Mouse (Mus musculus) layer of hippocampus, adult 2 months (tissue): ENCODE data around the gene Fbln1. TPM values are rescaled to one million over a fixed set of nuclear protein-coding genes. Genes with fewer than 3 reads are reported as not detected.

Experiments used
- DNase-seq, 2 experiments: peaks; one replicate each; pipeline ENCODE4 v3.0.0; 2022; ENCODE audit warnings: low spot score in 2 of 2
- H3K27ac ChIP-seq: fragments of 200-600 bp; 2 replicates; pipeline ENCODE4 v1.8.1; 2022
- H3K4me3 ChIP-seq: fragments of 200-600 bp; 2 replicates; pipeline ENCODE4 v1.8.1; 2022; ENCODE audit warnings: mild to moderate bottlenecking
- CTCF ChIP-seq: fragments of 200-600 bp; conservative IDR thresholded peaks from 2 replicates; pipeline ENCODE4 v1.8.1; 2022; ENCODE audit warnings: antibody characterized with exemption, mild to moderate bottlenecking, moderate library complexity
- total RNA-seq, 2 experiments: library from RNA; stranded (reverse); gene quantifications; 2 replicates each; pipeline ENCODE4 v1.2.3; 2021

Fbln1 gene
- total RNA-seq, 2 experiments from 2014 or later = 13.4 to 13.8 TPM

DNA sequence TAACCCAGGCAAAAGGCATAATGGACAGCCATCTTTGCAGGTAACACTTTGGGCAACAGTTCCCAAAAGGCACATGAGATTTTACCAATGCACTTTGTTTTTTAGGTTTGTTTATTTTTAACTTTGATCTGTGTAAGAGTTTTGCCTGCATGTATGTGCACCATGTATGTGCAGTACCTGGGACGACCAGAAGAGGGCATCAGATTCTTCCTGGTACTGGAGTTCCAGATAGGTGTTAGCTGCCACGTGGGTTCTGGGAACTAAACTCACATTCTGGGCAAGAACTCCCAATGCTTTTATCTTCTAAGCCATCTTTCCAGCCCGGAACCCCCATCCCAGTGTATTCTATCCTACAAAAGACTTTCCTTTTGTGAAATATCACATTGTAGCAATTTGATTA is 3.6 kb downstream of the Fbln1 start:
- DNase-seq = no peak
- peak; percentile 68 for TF ChIP-seq CTCF
- Histone ChIP-seq H3K4me3 (no peak overlapping the region), H3K27ac (no peak overlapping the region)

DNA sequence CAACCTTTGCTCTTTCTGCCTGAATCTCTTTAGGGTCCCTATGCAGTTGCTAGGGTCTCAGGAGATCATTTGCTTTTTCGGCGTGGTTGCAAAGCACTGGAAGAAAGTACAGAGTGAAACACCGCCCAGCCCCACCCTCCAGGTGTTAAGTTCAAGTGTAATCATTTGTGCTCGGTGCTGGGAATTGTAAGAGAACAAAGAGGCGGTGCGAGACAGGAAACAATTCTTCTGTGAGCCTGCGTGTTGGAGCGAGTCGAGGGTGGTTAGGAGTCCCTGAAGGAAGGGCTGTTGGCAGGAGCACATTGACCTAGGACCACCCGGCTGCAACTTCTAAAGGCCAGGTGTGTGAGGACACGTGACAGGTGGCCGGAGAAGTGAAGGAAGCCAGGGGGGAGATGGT is 4.9 kb downstream of the Fbln1 start:
- no peak overlapping the region for H3K4me3 ChIP-seq
- TF ChIP-seq CTCF = no peak
- H3K27ac ChIP-seq = no peak overlapping the region
- DNase-seq = no peak

DNA sequence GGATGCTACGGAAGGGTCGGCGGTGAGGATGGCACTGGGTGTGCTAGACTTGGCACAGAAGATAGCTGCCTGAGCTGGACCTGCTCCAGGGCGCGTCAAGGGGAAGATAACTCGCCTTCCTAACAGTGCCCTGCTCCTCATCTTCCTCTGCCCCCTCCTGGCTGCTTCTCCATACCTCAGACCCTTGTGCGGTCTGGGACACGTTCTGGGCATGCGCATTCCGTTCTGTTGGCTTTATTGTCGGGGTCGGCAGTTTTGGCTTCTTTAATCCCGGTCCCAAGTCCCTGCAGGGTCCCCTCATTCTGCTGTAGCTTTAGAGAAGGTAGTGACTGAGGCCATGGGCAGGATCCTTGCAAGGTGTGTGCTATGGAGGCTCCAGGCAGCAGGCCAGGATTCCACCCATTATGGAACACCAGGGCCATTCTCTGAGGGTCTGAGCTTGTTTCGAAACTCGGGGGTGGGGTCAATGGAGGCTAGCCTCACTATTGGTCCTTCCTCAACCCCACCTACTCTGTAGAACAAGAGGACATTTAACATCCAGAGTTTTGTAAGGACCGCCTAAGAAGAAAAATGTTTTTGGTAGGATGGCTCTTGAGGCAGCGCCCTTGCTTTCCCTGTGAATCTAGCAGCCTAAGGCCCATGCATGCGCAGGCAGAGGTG is 5.5 kb downstream of the Fbln1 start:
- Histone ChIP-seq H3K27ac (no peak overlapping the region), H3K4me3 (no peak overlapping the region)
- DNase-seq = no peak
- no peak for TF ChIP-seq CTCF

DNA sequence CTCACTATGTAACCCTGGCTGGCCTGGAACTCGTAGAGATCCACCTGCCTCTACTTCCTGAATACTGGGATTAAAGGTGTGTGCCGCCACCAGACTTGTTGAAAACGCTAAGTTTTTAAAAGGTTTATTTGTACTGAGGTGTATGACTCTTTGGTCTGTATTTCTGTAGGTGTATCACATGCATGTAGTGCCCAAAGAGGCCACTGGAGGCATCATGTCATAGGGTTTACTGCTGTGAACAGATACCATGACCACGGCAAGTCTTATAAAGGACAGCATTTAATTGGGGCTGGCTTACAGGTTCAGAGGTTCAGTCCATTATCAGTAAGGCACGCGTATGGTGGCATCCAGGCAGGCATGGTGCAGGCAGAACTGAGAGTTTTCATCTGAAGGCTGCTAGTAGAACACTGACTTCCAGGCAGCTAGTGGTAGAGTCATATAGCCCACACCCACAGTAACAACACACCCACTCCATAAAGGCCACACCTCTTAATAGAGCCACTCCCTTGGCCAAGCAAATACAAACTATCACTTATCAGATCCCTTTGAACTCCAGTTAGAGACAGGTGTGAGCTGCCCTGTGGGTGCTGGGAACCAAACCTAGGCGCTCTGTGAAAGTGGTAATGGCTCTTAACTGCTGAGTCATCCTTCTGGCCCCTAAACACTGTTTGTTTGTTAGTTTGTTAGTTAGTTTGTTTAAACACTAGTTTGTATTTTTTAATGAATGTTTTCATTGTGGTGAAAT is 10.5 kb downstream of the Fbln1 start:
- H3K4me3 ChIP-seq = no peak overlapping the region
- peak; percentile 56 for TF ChIP-seq CTCF
- H3K27ac ChIP-seq = no peak overlapping the region
- DNase-seq = no peak

DNA sequence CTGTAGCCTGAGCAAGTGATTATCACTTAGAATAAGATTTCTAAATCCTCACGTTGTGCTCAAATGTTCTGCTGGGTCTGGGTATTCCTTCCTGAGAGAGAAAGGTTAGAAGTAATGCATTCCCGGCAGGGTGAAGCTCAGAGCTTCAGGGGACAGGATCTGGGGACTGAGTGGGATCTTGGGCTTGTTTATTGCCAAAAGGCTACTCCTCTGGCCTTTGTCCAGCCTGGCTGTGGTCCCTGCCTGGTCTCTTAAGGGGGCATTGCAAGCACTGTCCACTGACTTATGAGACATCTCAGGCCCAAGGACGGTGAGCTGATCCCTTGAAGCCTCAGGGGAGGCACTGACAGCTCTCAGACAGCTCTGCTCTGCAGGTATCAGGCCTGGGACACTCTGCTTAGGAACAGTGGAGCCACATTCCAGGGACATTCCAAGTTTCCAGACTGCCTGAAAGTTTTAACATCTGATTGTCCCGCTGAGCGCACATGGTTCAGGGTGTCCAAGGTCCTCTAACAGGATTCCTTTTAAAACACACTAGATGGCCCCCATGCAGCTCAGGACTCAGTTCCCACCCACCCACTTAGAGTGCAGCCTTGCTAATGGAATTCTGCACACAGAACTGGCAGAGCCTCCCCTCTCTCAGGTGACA is 13.0 kb downstream of the Fbln1 start:
- no peak overlapping the region for H3K4me3 ChIP-seq
- no peak for TF ChIP-seq CTCF
- no peak overlapping the region for H3K27ac ChIP-seq
- no peak for DNase-seq

DNA sequence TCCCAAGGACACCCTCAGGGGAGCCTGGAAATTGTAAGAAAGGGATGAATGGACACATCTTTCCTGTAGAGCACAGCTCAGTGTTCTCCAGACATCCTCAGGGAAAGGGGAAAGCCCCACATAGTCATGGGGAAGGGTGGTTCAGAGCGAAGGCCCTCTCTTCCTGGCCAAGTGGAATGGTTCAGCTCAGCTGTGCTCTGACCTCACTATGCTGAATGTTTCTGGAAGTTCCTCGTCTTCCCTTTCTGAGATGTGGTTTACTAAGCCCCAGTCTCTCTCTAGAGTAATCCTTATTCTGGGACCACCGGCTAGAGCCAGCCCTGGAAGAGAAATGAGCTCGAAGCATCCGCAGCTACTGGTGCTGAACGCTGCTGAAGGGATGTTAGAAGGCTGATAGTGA is 14.6 kb downstream of the Fbln1 start:
- no peak overlapping the region for H3K4me3 ChIP-seq
- TF ChIP-seq CTCF = no peak
- no peak for DNase-seq

DNA sequence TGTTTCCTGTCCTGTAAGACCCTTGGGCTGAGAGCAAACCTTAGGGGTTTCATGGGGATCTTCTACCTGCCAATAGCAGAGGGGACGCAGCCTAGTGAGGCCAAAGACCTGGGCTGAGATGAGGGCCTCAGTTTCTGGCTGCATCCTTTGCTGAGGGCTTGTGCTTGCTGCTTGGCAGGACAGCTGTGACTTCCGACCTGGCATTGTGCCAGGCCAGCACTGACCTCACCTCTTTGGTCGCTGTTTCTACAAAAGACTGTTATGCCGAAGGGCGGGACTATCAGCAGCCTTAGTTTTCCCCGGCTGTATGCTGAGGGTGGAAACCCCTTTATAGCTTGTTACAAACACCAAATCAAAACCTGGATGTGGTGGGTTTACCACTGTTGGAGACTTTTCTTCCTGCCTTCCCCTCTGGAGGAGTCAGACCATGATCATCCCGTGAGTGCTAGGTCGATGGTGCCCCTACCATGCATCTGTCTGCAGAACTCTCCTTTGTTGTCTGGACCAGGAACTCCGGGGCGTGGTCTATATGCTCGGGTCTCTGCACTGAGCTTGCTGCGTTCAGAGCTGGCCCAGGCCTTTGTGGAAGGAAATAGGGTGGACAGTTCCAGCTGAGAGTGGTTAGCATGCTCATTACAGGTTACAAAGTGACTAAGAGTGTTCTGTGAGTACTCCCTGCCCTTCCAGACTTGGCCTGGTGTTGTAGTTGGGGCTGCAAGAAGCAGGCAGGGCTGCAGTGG is 15.5 kb downstream of the Fbln1 start:
- no peak for DNase-seq
- H3K4me3 ChIP-seq = no peak overlapping the region

More for the DNA sequence above, 14.6 kb downstream of the Fbln1 start:
- H3K27ac ChIP-seq = no peak overlapping the region

DNA sequence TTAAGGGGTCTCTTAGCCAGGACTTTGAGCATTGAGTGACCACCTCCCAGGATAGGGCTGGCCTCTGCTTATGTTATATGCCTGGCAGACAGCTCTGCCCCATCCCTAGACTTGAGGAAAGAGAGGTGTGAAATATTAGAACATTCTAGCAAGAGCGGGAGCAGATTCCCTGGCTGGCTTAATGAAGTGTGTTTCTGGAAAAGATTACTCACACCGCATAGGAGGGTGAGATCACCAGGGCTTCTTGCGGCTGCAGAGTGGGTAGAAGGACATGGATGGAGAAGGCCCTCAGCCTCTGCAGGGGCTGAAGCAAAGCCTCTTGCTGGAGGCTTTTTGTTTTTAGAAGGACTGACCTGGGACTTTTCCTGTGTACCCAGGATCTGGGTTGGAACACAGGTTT is 19.9 kb downstream of the Fbln1 start:
- DNase-seq = no peak
- TF ChIP-seq CTCF = no peak
- H3K4me3 ChIP-seq = no peak overlapping the region
- no peak overlapping the region for H3K27ac ChIP-seq

More for the DNA sequence above, 15.5 kb downstream of the Fbln1 start:
- H3K27ac ChIP-seq = no peak overlapping the region
- no peak for TF ChIP-seq CTCF

DNA sequence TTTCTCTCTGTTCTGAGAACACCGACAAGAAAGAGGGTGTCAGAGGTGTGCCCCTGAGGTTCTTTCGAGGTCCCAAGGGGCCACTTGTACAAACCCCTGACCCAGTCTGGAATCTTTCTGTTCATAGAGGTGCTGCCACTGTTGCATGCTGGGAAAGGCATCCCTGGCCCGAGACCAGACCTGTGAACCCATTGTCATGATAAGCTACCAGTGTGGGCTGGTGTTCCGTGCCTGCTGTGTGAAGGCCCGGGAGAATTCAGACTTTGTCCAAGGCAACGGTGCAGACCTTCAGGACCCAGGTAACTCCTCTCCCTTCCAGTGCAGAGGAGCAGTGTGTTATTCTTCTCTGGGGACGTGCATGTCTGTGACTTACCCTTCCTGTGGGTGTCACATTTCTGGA is 21.1 kb downstream of the Fbln1 start:
- Histone ChIP-seq H3K27ac (no peak overlapping the region), H3K4me3 (no peak overlapping the region)
- TF ChIP-seq CTCF = no peak
- DNase-seq = no peak

DNA sequence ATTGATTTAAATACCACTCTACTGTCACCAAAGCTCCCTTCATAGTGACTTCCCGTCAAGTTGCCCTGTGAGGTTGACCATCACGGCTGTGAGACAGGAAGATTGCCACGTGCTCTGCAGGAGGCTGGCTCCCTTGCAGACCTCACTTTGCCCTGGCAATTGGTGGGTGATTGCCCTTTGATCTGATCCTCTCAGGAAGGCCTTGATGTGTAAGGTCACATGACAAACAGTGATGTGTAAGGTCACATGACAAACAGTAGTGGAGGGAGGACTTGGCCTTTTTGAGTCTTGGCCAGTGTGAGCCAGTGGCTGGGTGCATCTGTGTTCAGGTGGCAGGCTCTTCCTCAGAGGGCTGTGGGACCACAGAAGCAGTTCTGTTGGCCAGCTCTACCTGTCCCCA is 22.8 kb downstream of the Fbln1 start:
- H3K4me3 ChIP-seq = no peak overlapping the region
- no peak for TF ChIP-seq CTCF
- no peak for DNase-seq
- H3K27ac ChIP-seq = no peak overlapping the region

DNA sequence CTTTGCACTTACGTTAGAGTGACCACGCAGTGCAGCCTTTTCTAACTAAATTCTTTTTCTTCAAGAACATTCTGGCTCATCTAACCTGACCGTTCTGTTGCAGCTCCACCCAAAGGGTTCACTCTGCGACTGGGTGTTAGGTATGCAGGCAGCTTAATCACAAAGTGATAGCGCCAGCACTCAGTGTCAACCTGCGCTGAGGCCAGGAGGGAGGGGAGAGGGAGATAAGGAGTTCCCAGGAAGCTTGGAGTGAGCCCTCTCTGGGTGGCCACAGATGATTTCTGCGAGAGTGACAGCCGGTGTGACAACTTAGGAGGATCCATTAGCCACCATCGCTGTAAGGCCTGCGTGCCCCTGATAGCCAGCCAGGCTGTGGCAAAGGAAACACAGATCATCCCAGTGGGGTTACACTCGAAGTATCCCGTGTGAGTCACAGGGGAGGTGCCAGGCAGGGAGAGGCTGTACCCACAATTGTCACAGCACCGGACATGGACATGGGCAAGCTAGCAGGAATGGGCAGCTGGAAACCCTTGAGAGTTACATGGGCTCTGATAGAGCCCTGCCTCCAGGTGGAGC is 24.3 kb downstream of the Fbln1 start:
- Histone ChIP-seq H3K27ac (no peak overlapping the region), H3K4me3 (no peak overlapping the region)
- no peak for TF ChIP-seq CTCF
- DNase-seq = no peak

DNA sequence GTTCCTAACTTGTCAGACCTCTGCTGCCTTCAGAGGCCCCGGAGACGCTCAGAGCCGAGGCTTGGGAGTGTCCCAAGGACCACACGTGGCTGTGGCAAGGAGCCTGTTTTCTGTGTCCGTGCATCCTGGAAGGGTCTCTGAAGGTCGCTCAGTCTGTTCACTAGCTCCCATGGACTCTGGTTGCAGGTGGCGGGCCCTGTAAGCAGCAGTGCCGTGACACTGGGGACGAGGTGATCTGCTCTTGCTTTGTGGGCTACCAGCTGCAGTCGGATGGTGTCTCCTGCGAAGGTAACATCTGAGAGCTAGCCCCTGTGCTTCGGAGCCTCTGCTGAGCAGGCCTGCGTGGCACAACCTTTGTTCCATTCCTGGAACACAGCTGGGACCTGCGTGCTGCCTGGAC is 24.9 kb downstream of the Fbln1 start:
- Histone ChIP-seq H3K27ac (no peak overlapping the region), H3K4me3 (no peak overlapping the region)
- no peak for TF ChIP-seq CTCF
- no peak for DNase-seq
